Mouse (Mus musculus): ENCODE results near the gene Gm17631. TPM values are rescaled to one million over a fixed set of nuclear protein-coding genes. Genes with fewer than 3 reads are reported as not detected.
"Not testable (repeated sequence)": the region's sequence is repeated elsewhere in the genome, so short reads cannot be mapped to it uniquely, and the experiment has no call there.

The Gm17631 gene
- polyA plus RNA-seq (2016; fragmentation: Nextera tagmentation; extraction: Ambion mirVana), result not detected in 2 replicates

DNA sequence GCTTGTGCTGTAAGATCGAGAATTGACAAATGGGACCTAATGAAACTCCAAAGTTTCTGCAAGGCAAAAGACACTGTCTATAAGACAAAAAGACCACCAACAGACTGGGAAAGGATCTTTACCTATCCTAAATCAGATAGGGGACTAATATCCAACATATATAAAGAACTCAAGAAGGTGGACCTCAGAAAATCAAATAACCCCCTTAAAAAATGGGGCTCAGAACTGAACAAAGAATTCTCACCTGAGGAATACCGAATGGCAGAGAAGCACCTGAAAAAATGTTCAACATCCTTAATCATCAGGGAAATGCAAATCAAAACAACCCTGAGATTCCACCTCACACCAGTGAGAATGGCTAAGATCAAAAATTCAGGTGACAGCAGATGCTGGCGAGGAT lies at the start of gene Gm17631:
Gene Gm17631, plus strand, starts transcription at position 301 of the 400 bp plus-strand sequence.
- no CpG with 5 or more reads among the region's 3 CpGs for WGBS
- not testable (repeated sequence) for ATAC-seq (ENCODE audit: low FRiP score, low read depth)

DNA sequence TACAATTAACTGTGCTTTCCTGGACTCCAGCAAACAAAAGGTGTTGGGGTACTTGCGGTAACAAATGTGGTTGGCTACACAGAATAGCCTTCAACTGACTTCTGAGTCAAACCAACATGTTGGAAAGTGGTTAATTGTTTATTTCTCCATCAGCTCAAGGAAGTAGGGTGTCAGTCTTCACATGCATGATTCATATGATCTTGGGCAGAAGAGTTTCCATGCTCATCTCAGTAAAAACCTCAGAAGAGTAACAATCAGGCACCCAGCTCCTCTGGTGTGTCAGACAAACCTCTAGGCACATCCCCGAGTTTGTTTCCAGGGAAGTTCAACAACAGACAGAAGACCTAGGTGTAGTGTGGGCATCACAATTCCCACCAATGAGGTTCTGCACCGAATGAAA lies 44.7 kb upstream of the Gm17631 start:
- ATAC-seq (ENCODE audit: low FRiP score, low read depth), result no peak
- H3K9me3 ChIP-seq, result peaks cover 25% of the 10 kb centered on the region; the same call in 1 of the 2 replicates
- 70% methylated on average over 3 of the region's 3 CpGs for WGBS

More for the DNA sequence above, at the start of gene Gm17631:
- H3K4me2 ChIP-seq (replicated peaks); H3K9ac ChIP-seq (replicated peaks); H3K4me3 ChIP-seq; H3K27ac ChIP-seq (replicated peaks); H3K4me1 ChIP-seq; H3K27me3 ChIP-seq; H3K9me3 ChIP-seq; H3K36me3 ChIP-seq: not testable (repeated sequence)

DNA sequence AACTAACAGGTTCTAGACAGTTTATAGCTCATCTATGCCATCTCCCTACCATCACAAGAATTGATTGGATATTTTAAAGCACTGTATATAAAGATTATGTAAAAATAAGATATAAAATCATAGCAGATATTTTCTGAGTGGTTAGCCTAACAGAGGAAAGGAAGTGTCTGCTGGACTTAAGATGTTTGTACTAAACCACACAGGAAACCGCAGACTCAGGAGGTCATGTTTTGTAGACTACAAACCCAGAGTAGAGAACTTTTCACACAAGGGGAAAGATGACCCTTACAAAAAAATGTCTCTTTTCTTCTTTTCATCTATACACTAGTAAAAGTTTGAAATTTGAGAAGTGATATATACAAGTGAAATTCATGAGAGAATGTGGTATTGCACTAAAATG lies 38.4 kb upstream of the Gm17631 start:
- no peak overlapping the region for H3K4me3 ChIP-seq
- no peak overlapping the region for H3K4me2 ChIP-seq (replicated peaks)
- ATAC-seq (ENCODE audit: low FRiP score, low read depth), result no peak
- no peak overlapping the region for H3K9ac ChIP-seq (replicated peaks)
- H3K9me3 ChIP-seq, result peaks cover 36% of the 10 kb centered on the region; the same call in 1 of the 2 replicates
- no peak overlapping the region for H3K27ac ChIP-seq (replicated peaks)
- H3K27me3 ChIP-seq, result no peaks in the 10 kb centered on the region
- WGBS, result 87% methylated on average over 1 of the region's 1 CpGs
- H3K36me3 ChIP-seq, result no peaks in the 10 kb centered on the region
- no peaks in the 10 kb centered on the region for H3K4me1 ChIP-seq

More for the DNA sequence above, 44.7 kb upstream of the Gm17631 start:
- H3K4me2 ChIP-seq (replicated peaks), result no peak overlapping the region
- H3K27me3 ChIP-seq, result no peaks in the 10 kb centered on the region
- H3K36me3 ChIP-seq, result no peaks in the 10 kb centered on the region
- no peak overlapping the region for H3K4me3 ChIP-seq
- no peak overlapping the region for H3K27ac ChIP-seq (replicated peaks)
- H3K9ac ChIP-seq (replicated peaks), result no peak overlapping the region
- no peaks in the 10 kb centered on the region for H3K4me1 ChIP-seq

DNA sequence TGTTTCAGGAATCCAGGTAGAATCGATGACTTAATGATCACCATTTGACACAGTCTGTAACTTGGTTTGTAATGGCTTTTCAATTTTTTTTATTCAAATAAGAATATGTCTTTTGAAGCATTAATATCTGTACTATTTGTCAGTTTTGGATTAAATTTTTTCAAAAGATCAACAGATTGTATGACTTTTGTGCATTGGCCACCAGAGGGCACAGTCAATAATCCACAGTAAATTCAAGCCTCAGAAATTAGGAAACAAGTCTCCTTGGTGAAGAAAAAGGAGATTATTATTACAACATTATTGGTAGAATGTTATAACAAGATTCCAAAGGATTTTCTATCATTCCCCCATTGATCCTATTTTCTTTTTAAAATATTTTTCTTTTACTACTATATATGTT lies 36.9 kb upstream of the Gm17631 start:
- 93% methylated on average over 1 of the region's 1 CpGs for WGBS
- no peak overlapping the region for H3K4me2 ChIP-seq (replicated peaks)
- H3K9me3 ChIP-seq, result peaks cover 32% of the 10 kb centered on the region; the same call in 1 of the 2 replicates
- ATAC-seq (ENCODE audit: low FRiP score, low read depth), result no peak
- no peak overlapping the region for H3K4me3 ChIP-seq
- no peaks in the 10 kb centered on the region for H3K36me3 ChIP-seq
- no peak overlapping the region for H3K9ac ChIP-seq (replicated peaks)
- H3K27me3 ChIP-seq, result no peaks in the 10 kb centered on the region
- no peak overlapping the region for H3K27ac ChIP-seq (replicated peaks)
- no peaks in the 10 kb centered on the region for H3K4me1 ChIP-seq

DNA sequence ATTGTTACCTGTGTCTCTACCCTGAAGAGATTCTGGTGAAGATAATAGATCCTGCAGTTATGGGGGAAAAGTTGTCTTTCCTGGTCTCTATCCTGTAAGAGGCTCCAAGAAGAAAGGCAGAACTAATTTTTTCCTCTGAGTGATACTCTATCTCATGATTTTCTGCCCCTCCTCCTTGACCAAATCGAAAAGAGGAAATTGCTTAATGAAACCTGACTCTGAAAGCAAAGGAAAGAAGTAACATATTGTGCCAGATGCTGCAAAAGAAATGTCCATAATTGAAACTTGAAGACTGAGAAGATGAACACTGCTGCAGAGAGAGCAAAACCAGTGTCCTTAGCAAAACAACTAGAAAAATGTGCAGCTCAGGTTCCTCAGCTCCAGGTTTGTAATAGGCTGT lies 14.1 kb downstream of the Gm17631 start, which contains the start of gene Klra17:
Gene Klra17, minus strand, starts transcription at position 124 of the 400 bp plus-strand sequence.
- 48% methylated on average over 1 of the region's 1 CpGs for WGBS
- Histone ChIP-seq H3K4me1 (no peaks in the 10 kb centered on the region), H3K9me3 (peaks cover 7% of the 10 kb centered on the region; the same call in 1 of the 2 replicates), H3K27me3 (no peaks in the 10 kb centered on the region), H3K4me3 (no peak within 1 kb of the TSS), H3K36me3 (no peaks in the 10 kb centered on the region), H3K27ac (replicated peaks) (no peak within 1 kb of the TSS), H3K4me2 (replicated peaks) (no peak within 1 kb of the TSS), H3K9ac (replicated peaks) (no peak within 1 kb of the TSS)
- no peak for ATAC-seq (ENCODE audit: low FRiP score, low read depth)

DNA sequence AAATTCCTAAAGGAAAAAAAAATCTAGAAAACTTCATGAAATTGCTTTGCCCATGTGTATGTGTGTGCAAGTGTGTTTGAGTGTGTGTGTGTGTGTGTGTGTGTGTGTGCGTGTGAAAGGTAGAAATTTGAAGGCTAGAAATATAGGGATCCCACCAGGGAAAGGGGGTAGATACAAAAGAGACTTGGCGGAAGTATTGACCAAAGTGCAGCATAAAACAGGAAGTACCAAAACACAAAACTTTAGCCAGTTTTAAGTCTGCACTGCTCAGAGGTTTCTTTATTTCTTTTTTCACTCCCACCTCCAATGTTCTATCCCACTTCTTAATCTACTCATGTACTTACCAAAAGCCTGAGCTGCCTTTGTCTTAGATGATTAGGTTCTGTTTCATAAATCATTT lies 20.1 kb downstream of the Gm17631 start:
- no peaks in the 10 kb centered on the region for H3K36me3 ChIP-seq
- H3K4me1 ChIP-seq, result no peaks in the 10 kb centered on the region
- WGBS, result 84% methylated on average over 2 of the region's 2 CpGs
- H3K9me3 ChIP-seq, result peaks cover 20% of the 10 kb centered on the region
- H3K9ac ChIP-seq (replicated peaks), result no peak overlapping the region
- H3K4me3 ChIP-seq, result no peak overlapping the region
- no peak overlapping the region for H3K27ac ChIP-seq (replicated peaks)
- no peak for ATAC-seq (ENCODE audit: low FRiP score, low read depth)
- H3K27me3 ChIP-seq, result no peaks in the 10 kb centered on the region
- H3K4me2 ChIP-seq (replicated peaks), result no peak overlapping the region

Other genes with a start within 250 kb of the Gm17631 start
- 0.32 and 0.34 TPM in 2 replicates for gene Klrk1, start 238.8 kb upstream of the Gm17631 start, polyA plus RNA-seq (2016; fragmentation: Nextera tagmentation; extraction: Ambion mirVana)
- gene Klrc3, start 219.3 kb upstream of the Gm17631 start, polyA plus RNA-seq (2016; fragmentation: Nextera tagmentation; extraction: Ambion mirVana), result not detected in 2 replicates
- gene Klrc2, start 202.0 kb upstream of the Gm17631 start, polyA plus RNA-seq (2016; fragmentation: Nextera tagmentation; extraction: Ambion mirVana), result not detected in 2 replicates
- gene Klrc1, start 183.7 kb upstream of the Gm17631 start, polyA plus RNA-seq (2016; fragmentation: Nextera tagmentation; extraction: Ambion mirVana), result not detected in 2 replicates
- gene Klri1, start 145.5 kb upstream of the Gm17631 start, polyA plus RNA-seq (2016; fragmentation: Nextera tagmentation; extraction: Ambion mirVana), result not detected in 2 replicates
- gene Klri2, start 122.2 kb upstream of the Gm17631 start, polyA plus RNA-seq (2016; fragmentation: Nextera tagmentation; extraction: Ambion mirVana), result not detected in 2 replicates
- gene Gm156, start 78.4 kb upstream of the Gm17631 start, polyA plus RNA-seq (2016; fragmentation: Nextera tagmentation; extraction: Ambion mirVana), result not detected in 2 replicates
- gene Klra17, start 14.0 kb downstream of the Gm17631 start, polyA plus RNA-seq (2016; fragmentation: Nextera tagmentation; extraction: Ambion mirVana), result not detected in 2 replicates
- gene Klra5, start 55.0 kb downstream of the Gm17631 start, polyA plus RNA-seq (2016; fragmentation: Nextera tagmentation; extraction: Ambion mirVana), result not detected in 2 replicates
- gene Klra6, start 164.3 kb downstream of the Gm17631 start, polyA plus RNA-seq (2016; fragmentation: Nextera tagmentation; extraction: Ambion mirVana), result not detected in 2 replicates
- not detected in 2 replicates for gene Klra4, start 204.6 kb downstream of the Gm17631 start, polyA plus RNA-seq (2016; fragmentation: Nextera tagmentation; extraction: Ambion mirVana)